Mouse (Mus musculus) stomach, postnatal 0 days (tissue): ENCODE measurements around the gene Alppl2. TPM values are rescaled to one million over a fixed set of nuclear protein-coding genes. Genes with fewer than 3 reads are reported as not detected.

Experiments
- ATAC-seq: fragments of 200-750 bp; cut with Nextera tagmentation; 2 replicates; pipeline ENCODE4 v1.8.0; 2017; ENCODE audit not compliant: low FRiP score, low TSS enrichment
- DNase-seq: peaks from one replicate; pipeline ENCODE4 v3.0.0-alpha.2; 2016; ENCODE audit warnings: low spot score
- H3K27ac ChIP-seq: fragments of 300-500 bp; sonication (generic); replicated peaks from 2 replicates; pipeline ENCODE4 v1.5.1; 2014; ENCODE audit warnings: mild to moderate bottlenecking, control low read depth
- H3K27me3 ChIP-seq: fragments of 300-500 bp; sonication (generic); 2 replicates; pipeline ENCODE4 v1.6.1; 2014; ENCODE audit warnings: low read length; ENCODE audit not compliant: control insufficient read depth, insufficient read depth
- H3K36me3 ChIP-seq: fragments of 300-500 bp; sonication (generic); 2 replicates; pipeline ENCODE4 v1.6.1; 2014; ENCODE audit warnings: low read length, mixed read lengths; ENCODE audit not compliant: control insufficient read depth, insufficient read depth
- H3K4me1 ChIP-seq: fragments of 300-500 bp; sonication (generic); replicated peaks from 2 replicates; pipeline ENCODE4 v1.6.1; 2014; ENCODE audit warnings: antibody characterized with exemption; ENCODE audit not compliant: control insufficient read depth, insufficient read depth
- H3K4me2 ChIP-seq: fragments of 300-500 bp; sonication (generic); replicated peaks from 2 replicates; pipeline ENCODE4 v1.6.1; 2014; ENCODE audit warnings: low read depth, mild to moderate bottlenecking, control low read depth, moderate library complexity
- H3K4me3 ChIP-seq: fragments of 300-500 bp; sonication (generic); 2 replicates; pipeline ENCODE4 v1.5.1; 2014; ENCODE audit warnings: low read depth, low read length, control low read depth
- H3K9ac ChIP-seq: fragments of 300-500 bp; sonication (generic); 2 replicates; pipeline ENCODE4 v1.6.1; 2014; ENCODE audit warnings: mild to moderate bottlenecking, low read length, control low read depth, mixed read lengths
- H3K9me3 ChIP-seq: fragments of 300-500 bp; sonication (generic); 2 replicates; pipeline ENCODE4 v1.6.1; 2016; ENCODE audit warnings: low read length; ENCODE audit not compliant: control insufficient read depth
- CTCF ChIP-seq: IDR thresholded peaks from 2 replicates; pipeline ENCODE4 v1.5.1; 2016; ENCODE audit warnings: antibody characterized with exemption, low read depth, mild to moderate bottlenecking, moderate library complexity
- EP300 ChIP-seq: optimal IDR thresholded peaks from 2 replicates; pipeline ENCODE3; 2016; ENCODE audit warnings: antibody characterized with exemption
- WGBS: fragments of 180-500 bp; shearing (Covaris S2); extraction: QIAGEN DNeasy Blood & Tissue Kit; methylation state at CpG from one replicate; pipeline ENCODE4 v1.1.7; 2014; 5-methylcytosine and 5-hydroxymethylcytosine counted together
- polyA plus RNA-seq: library from polyadenylated mRNA; unstranded; fragments of >200 nt; fragmentation: Nextera tagmentation; extraction: Ambion mirVana; gene quantifications from 2 replicates; pipeline ENCODE4 v1.2.1, GENCODE M21; 2015

Alppl2 gene
- polyA plus RNA-seq, 1 experiment from 2014 or later = not detected

GRCm38 (mm10) chr1:87041814-87042438 is 47.8 kb downstream of the Alppl2 start:
- peak; percentile 80 for DNase-seq
- no peak overlapping the region for H3K4me3 ChIP-seq
- no peaks in the 10 kb centered on the region for H3K4me1 ChIP-seq
- H3K27me3 ChIP-seq = no peaks in the 10 kb centered on the region
- TF ChIP-seq CTCF = peak; percentile 100
- no peak for TF ChIP-seq EP300
- no peaks in the 10 kb centered on the region for H3K9me3 ChIP-seq
- ATAC-seq = peak; percentile 61
- H3K36me3 ChIP-seq = no peaks in the 10 kb centered on the region
- H3K4me2 ChIP-seq = no peak overlapping the region
- H3K27ac ChIP-seq = no peak overlapping the region
- 0% methylated on average over 1 of the region's 1 CpGs for WGBS
- H3K9ac ChIP-seq = no peak overlapping the region

- Histone ChIP-seq H3K4me3 (no peak overlapping the region), H3K9me3 (no peaks in the 10 kb centered on the region), H3K27ac (no peak overlapping the region), H3K4me2 (no peak overlapping the region), H3K27me3 (no peaks in the 10 kb centered on the region), H3K9ac (no peak overlapping the region), H3K36me3 (no peaks in the 10 kb centered on the region), H3K4me1 (peaks cover 1% of the 10 kb centered on the region; the same call in 1 of the 2 replicates)
- ATAC-seq (no peak), DNase-seq (peak; percentile 77)
- TF ChIP-seq EP300 (no peak), CTCF (peak; percentile 87)
- WGBS = 17% methylated on average over 3 of the region's 3 CpGs
Observed at GRCm38 (mm10) chr1:87041119-87041518, 48.6 kb downstream of the Alppl2 start.

GRCm38 (mm10) chr1:87038477-87039070 is 51.2 kb downstream of the Alppl2 start:
- ATAC-seq (no peak), DNase-seq (no peak)
- TF ChIP-seq CTCF = no peak
- no peak for TF ChIP-seq EP300
- Histone ChIP-seq H3K4me1 (peaks cover 8% of the 10 kb centered on the region; the same call in 1 of the 2 replicates), H3K9ac (no peak overlapping the region), H3K4me3 (no peak overlapping the region), H3K36me3 (no peaks in the 10 kb centered on the region), H3K4me2 (no peak overlapping the region), H3K27ac (no peak overlapping the region), H3K27me3 (no peaks in the 10 kb centered on the region), H3K9me3 (no peaks in the 10 kb centered on the region)
- 85% methylated on average over 2 of the region's 2 CpGs for WGBS

Other genes with a start within 250 kb of the Alppl2 start
- gene Alpi, start 11.7 kb upstream of the Alppl2 start, polyA plus RNA-seq = 5.7 and 11.4 TPM in 2 replicates
- gene Akp3, start 35.0 kb upstream of the Alppl2 start, polyA plus RNA-seq = 0.38 TPM in 1 of 2 replicates, not detected in the other
- gene Ecel1, start 66.6 kb upstream of the Alppl2 start, polyA plus RNA-seq = 2.2 and 2.3 TPM in 2 replicates
- 0.04 TPM in 1 of 2 replicates, not detected in the other for gene Prss56, start 93.4 kb upstream of the Alppl2 start, polyA plus RNA-seq
- gene Chrnd, start 100.7 kb upstream of the Alppl2 start, polyA plus RNA-seq = 0.04 and 0.08 TPM in 2 replicates
- gene Chrng, start 114.7 kb upstream of the Alppl2 start, polyA plus RNA-seq = 0.36 and 0.38 TPM in 2 replicates
- gene Eif4e2, start 124.0 kb upstream of the Alppl2 start, polyA plus RNA-seq = 128 and 135 TPM in 2 replicates
- 0.50 and 0.73 TPM in 2 replicates for gene Efhd1, start 174.4 kb upstream of the Alppl2 start, polyA plus RNA-seq
- gene Gigyf2, start 237.1 kb upstream of the Alppl2 start, polyA plus RNA-seq = 18.7 and 20.8 TPM in 2 replicates